Mouse (Mus musculus) intestine, embryonic 14.5 days (tissue): ENCODE data around the gene Zcchc7. TPM values are rescaled to one million over a fixed set of nuclear protein-coding genes. Genes with fewer than 3 reads are reported as not detected.
A peak's percentile ranks its signal among the peaks of the same experiment; 100 is the strongest.

Experiments
- ATAC-seq: fragments of 200-750 bp; cut with Nextera tagmentation; replicated peaks from 2 replicates; pipeline ENCODE4 v1.8.0; 2017; ENCODE audit warnings: low read depth, moderate number of reproducible peaks, moderate TSS enrichment, moderate library complexity; ENCODE audit not compliant: low FRiP score, low TSS enrichment
- DNase-seq: peaks from one replicate; pipeline ENCODE4 v3.0.0-alpha.2; 2018; ENCODE audit warnings: low spot score
- H3K27ac ChIP-seq: fragments of 300-500 bp; sonication (generic); 2 replicates; pipeline ENCODE4 v1.5.1; 2014; ENCODE audit warnings: low read depth, mild to moderate bottlenecking, control low read depth
- H3K27me3 ChIP-seq: fragments of 300-500 bp; sonication (generic); replicated peaks from 2 replicates; pipeline ENCODE4 v1.6.1; 2014; ENCODE audit warnings: low read length, control low read depth; ENCODE audit not compliant: control insufficient read depth, insufficient read depth
- H3K36me3 ChIP-seq: fragments of 300-500 bp; sonication (generic); 2 replicates; pipeline ENCODE4 v1.6.1; 2014; ENCODE audit warnings: low read length, control low read depth; ENCODE audit not compliant: control insufficient read depth, insufficient read depth
- H3K4me1 ChIP-seq: fragments of 300-500 bp; sonication (generic); replicated peaks from 2 replicates; pipeline ENCODE4 v1.6.1; 2014; ENCODE audit warnings: low read length, control low read depth, mixed read lengths; ENCODE audit not compliant: control insufficient read depth, insufficient read depth
- H3K4me2 ChIP-seq: fragments of 300-500 bp; sonication (generic); 2 replicates; pipeline ENCODE4 v1.6.1; 2014; ENCODE audit warnings: low read length
- H3K4me3 ChIP-seq: fragments of 300-500 bp; sonication (generic); 2 replicates; pipeline ENCODE4 v1.5.1; 2014; ENCODE audit warnings: low read depth, low read length, control low read depth, mixed read lengths
- H3K9ac ChIP-seq: fragments of 300-500 bp; sonication (generic); 2 replicates; pipeline ENCODE4 v1.6.1; 2014; ENCODE audit warnings: mild to moderate bottlenecking, low read length
- H3K9me3 ChIP-seq: fragments of 300-500 bp; sonication (generic); 2 replicates; pipeline ENCODE4 v1.6.1; 2016; ENCODE audit warnings: low read length, control low read depth; ENCODE audit not compliant: control insufficient read depth
- WGBS: fragments of 180-500 bp; shearing (Covaris S2); extraction: QIAGEN DNeasy Blood & Tissue Kit; methylation state at CpG from one replicate; pipeline ENCODE4 v1.1.7; 2014; 5-methylcytosine and 5-hydroxymethylcytosine counted together
- polyA plus RNA-seq: library from polyadenylated mRNA; unstranded; fragments of >200 nt; fragmentation: Nextera tagmentation; extraction: Ambion mirVana; gene quantifications from 2 replicates; pipeline ENCODE4 v1.2.1, GENCODE M21; 2014

The Zcchc7 gene
- polyA plus RNA-seq, 1 experiment from 2014 or later: 44.7 TPM

- Histone ChIP-seq H3K4me1 (no peaks in the 10 kb centered on the region), H3K9ac (no peak overlapping the region), H3K4me3 (no peak overlapping the region), H3K27ac (no peak overlapping the region), H3K4me2 (no peak overlapping the region), H3K27me3 (no peaks in the 10 kb centered on the region), H3K36me3 (no peaks in the 10 kb centered on the region), H3K9me3 (no peaks in the 10 kb centered on the region)
- ATAC-seq (no peak), DNase-seq (peak; percentile 75)
- WGBS: 22% methylated on average over 10 of the region's 10 CpGs
Observed at GRCm38 (mm10) chr4:44970612-44971110, 215.0 kb downstream of the Zcchc7 start.

GRCm38 (mm10) chr4:44973450-44973849, 217.8 kb downstream of the Zcchc7 start:
- H3K36me3 ChIP-seq: no peaks in the 10 kb centered on the region
- ATAC-seq: 0 out of 2 replicates have a peak, but pooled peaks have one; percentile 34
- H3K27ac ChIP-seq: no peak overlapping the region
- peak; percentile 88 for DNase-seq
- no peak overlapping the region for H3K9ac ChIP-seq
- no peak overlapping the region; the same call in 1 of the 2 replicates for H3K4me3 ChIP-seq
- no peaks in the 10 kb centered on the region for H3K9me3 ChIP-seq
- peak overlapping the region; percentile 43 for H3K4me2 ChIP-seq
- no peaks in the 10 kb centered on the region for H3K27me3 ChIP-seq
- 15% methylated on average over 9 of the region's 9 CpGs for WGBS
- no peaks in the 10 kb centered on the region for H3K4me1 ChIP-seq

GRCm38 (mm10) chr4:44973871-44974270, 218.2 kb downstream of the Zcchc7 start:
- Histone ChIP-seq H3K4me2 (peak overlapping the region; percentile 43), H3K27ac (no peak overlapping the region), H3K36me3 (no peaks in the 10 kb centered on the region), H3K4me1 (no peaks in the 10 kb centered on the region), H3K9ac (no peak overlapping the region), H3K4me3 (no peak overlapping the region; the same call in 1 of the 2 replicates), H3K9me3 (no peaks in the 10 kb centered on the region), H3K27me3 (no peaks in the 10 kb centered on the region)
- DNase-seq (no peak), ATAC-seq (no peak; the same call in 1 of the 2 replicates)
- 48% methylated on average over 14 of the region's 14 CpGs for WGBS

DNA sequence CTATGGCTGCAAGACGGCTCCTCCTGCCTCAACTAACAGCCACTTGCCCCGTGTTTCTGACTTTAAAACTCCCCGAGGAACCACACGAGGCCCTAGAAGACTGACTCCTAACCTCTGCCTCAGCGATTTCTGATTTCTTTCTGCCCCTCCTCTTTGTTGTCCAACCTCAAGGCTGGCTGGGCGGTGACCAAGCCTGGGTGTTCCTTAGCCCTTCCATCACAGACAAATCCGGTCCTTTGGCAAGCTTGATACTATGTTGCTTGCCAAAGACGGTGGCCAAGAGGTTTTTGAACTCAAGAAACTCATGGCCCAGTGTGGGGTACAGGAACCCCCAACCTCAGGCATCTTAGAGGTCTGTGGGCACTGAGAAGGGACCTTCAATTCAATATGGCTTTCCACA, 218.7 kb downstream of the Zcchc7 start:
- 71% methylated on average over 8 of the region's 8 CpGs for WGBS
- Histone ChIP-seq H3K4me3 (no peak overlapping the region), H3K4me1 (no peaks in the 10 kb centered on the region), H3K27me3 (no peaks in the 10 kb centered on the region), H3K9me3 (no peaks in the 10 kb centered on the region), H3K9ac (no peak overlapping the region), H3K36me3 (no peaks in the 10 kb centered on the region), H3K4me2 (no peak overlapping the region), H3K27ac (no peak overlapping the region)
- ATAC-seq (no peak), DNase-seq (no peak)

DNA sequence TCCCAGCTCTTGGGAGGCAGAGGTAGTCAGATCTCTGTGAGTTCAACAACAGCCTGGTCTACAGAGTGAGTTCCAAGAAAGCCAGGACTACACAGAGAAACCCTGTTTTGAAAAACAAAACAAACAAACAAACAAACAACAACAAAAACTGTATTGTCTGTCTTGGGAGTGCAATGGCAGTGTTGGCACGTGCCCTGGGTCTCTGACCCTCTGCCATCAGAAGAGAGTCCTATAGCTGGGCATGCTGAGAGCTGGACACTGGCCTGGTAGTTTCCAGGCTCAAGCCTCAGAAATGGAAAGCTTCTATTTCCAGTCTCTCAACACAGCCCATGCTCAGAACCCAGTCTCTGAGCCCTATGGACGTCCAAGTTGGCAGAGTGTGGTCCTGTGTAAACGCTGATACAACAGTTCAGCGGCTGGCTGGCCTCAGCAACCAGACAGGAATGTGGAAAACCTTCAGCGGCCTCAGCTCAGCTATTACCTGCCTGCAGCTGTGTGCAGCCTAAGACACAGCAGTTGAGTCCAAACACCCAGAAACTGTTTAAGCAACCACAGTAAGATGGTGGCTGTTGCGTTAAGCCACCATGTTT, 220.4 kb downstream of the Zcchc7 start:
- no peaks in the 10 kb centered on the region for H3K27me3 ChIP-seq
- no peak for ATAC-seq
- H3K4me2 ChIP-seq: no peak overlapping the region
- no peak overlapping the region for H3K9ac ChIP-seq
- no peaks in the 10 kb centered on the region for H3K36me3 ChIP-seq
- WGBS: 68% methylated on average over 6 of the region's 6 CpGs
- H3K4me3 ChIP-seq: no peak overlapping the region
- no peaks in the 10 kb centered on the region for H3K9me3 ChIP-seq
- no peak for DNase-seq
- no peak overlapping the region for H3K27ac ChIP-seq
- no peaks in the 10 kb centered on the region; the same call in 1 of the 2 replicates for H3K4me1 ChIP-seq

DNA sequence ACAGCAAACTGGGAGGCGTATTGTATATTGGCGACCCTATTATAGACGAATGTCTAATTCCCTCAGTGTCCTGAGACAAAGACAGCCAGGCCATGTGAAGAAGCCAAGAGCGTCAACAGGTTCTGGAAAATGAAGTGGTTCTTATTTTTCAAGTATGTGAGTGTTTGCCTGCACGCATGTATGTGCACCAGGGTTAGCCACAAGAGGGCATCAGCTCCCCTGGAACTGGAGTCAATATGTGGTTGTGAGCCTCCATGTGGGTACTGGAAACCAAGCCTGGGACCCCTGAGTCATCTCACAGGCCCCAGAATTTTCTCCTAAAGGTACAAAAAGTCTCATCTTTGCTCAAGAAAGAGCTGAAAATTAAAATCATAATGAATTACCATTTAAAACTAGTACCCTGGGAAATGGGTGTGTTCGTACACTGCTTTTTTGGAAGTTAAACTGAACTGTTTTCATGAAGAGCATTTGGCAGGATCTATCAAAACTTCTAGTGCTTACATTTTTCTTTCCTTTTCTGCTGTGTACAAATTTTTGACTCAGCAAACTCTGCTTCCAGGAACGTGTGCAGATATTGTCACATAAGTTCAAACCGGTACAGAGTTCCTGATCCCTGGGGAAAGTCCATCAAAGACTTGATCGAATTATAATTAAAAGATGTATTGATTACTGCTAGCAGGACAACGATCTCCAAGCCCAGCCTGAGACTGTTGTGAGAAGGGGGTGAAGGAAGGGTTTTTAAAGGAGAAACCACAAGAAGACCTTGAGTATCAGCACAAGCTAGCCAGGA, 221.4 kb downstream of the Zcchc7 start:
- Histone ChIP-seq H3K27ac (no peak overlapping the region), H3K4me2 (no peak overlapping the region), H3K4me3 (no peak overlapping the region), H3K27me3 (no peaks in the 10 kb centered on the region), H3K4me1 (no peaks in the 10 kb centered on the region; the same call in 1 of the 2 replicates), H3K9me3 (no peaks in the 10 kb centered on the region), H3K36me3 (no peaks in the 10 kb centered on the region), H3K9ac (no peak overlapping the region)
- ATAC-seq (no peak), DNase-seq (no peak)
- WGBS: 88% methylated on average over 10 of the region's 10 CpGs

DNA sequence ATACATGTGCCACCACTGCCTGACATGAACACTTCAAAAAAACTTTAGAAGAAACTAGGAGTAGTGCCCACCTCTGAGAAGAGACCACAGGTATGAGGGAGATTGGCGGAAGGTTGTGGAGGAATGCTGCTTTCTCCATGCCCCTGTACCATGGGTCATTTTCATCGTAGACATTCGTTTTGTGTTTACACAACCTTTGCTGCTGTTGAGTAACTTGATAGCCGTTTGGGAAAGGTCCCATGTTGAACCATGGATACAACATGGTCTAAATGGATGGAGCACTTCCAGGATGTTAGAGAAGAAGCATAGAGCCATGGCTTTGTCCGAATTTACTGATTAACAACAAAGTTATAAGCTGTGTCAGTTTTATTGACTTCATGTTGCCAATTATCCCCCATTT, 222.5 kb downstream of the Zcchc7 start:
- peaks cover 7% of the 10 kb centered on the region for H3K4me1 ChIP-seq
- ATAC-seq: no peak
- WGBS: 63% methylated on average over 5 of the region's 5 CpGs

DNA sequence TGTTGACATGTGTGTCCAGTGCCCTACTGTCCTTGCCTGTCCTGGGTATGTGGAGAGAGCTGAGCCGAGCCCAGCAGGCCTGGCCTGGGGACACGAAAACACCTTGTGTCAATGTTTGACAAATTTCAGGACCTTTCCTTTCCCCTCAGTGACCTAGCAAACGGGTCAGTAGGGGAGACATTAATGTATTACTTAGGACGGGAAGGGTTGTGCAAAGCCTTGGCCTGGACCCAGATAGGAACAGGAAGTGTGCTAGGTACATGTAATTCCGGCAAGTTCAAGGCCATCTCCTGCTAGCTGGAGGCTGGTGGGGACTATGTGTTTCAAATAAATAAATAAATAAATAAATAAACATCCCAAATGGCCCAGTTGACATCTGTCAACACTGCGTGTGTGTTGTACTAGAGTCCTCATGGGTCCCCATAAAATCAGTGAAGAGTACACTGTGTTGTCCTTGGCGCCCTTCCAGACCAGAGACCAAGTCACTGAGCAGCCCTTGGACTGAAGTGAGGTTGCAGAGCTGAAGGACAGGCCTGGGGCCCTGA, 224.2 kb downstream of the Zcchc7 start:
- ATAC-seq (no peak), DNase-seq (no peak)
- Histone ChIP-seq H3K4me3 (no peak overlapping the region), H3K27me3 (no peaks in the 10 kb centered on the region), H3K36me3 (0 out of 2 replicates have a peak, but pooled peaks cover 10% of the 10 kb centered on the region), H3K9me3 (no peaks in the 10 kb centered on the region), H3K27ac (no peak overlapping the region), H3K9ac (no peak overlapping the region), H3K4me1 (peaks cover 9% of the 10 kb centered on the region), H3K4me2 (no peak overlapping the region)
- 59% methylated on average over 7 of the region's 7 CpGs for WGBS

More for the DNA sequence above, 222.5 kb downstream of the Zcchc7 start:
- Histone ChIP-seq H3K27me3 (no peaks in the 10 kb centered on the region), H3K4me2 (no peak overlapping the region), H3K4me3 (no peak overlapping the region), H3K27ac (no peak overlapping the region), H3K36me3 (no peaks in the 10 kb centered on the region), H3K9ac (no peak overlapping the region), H3K9me3 (no peaks in the 10 kb centered on the region)
- no peak for DNase-seq
